Mouse (Mus musculus) midbrain, postnatal 0 days (tissue): Measurements from ENCODE around the gene Gsn. TPM values are rescaled to one million over a fixed set of nuclear protein-coding genes. Genes with fewer than 3 reads are reported as not detected.
A peak's percentile ranks its signal among the peaks of the same experiment; 100 is the strongest.

Source experiments
- ATAC-seq: fragments of 200-750 bp; cut with Nextera tagmentation; 2 replicates; pipeline ENCODE4 v1.8.0; 2017; ENCODE audit warnings: moderate number of reproducible peaks, mild to moderate bottlenecking, moderate TSS enrichment, moderate library complexity; ENCODE audit not compliant: low FRiP score
- DNase-seq: peaks from one replicate; pipeline ENCODE4 v3.0.0-alpha.2; 2015; ENCODE audit warnings: low spot score
- H3K27ac ChIP-seq: fragments of 300-500 bp; sonication (generic); 2 replicates; pipeline ENCODE4 v1.5.1; 2014; ENCODE audit warnings: low read depth, mild to moderate bottlenecking, low read length, mixed read lengths
- H3K27me3 ChIP-seq: fragments of 300-500 bp; sonication (generic); 2 replicates; pipeline ENCODE4 v1.6.1; 2014; ENCODE audit warnings: low read length, control low read depth, mixed read lengths; ENCODE audit not compliant: insufficient read depth
- H3K36me3 ChIP-seq: fragments of 300-500 bp; sonication (generic); 2 replicates; pipeline ENCODE4 v1.6.1; 2014; ENCODE audit warnings: low read length, control low read depth, mixed read lengths; ENCODE audit not compliant: insufficient read depth
- H3K4me1 ChIP-seq: fragments of 300-500 bp; sonication (generic); 2 replicates; pipeline ENCODE4 v1.6.1; 2014; ENCODE audit warnings: mild to moderate bottlenecking, control low read depth, antibody characterized with exemption, low read length, mixed read lengths; ENCODE audit not compliant: insufficient read depth
- H3K4me2 ChIP-seq: fragments of 300-500 bp; sonication (generic); 2 replicates; pipeline ENCODE4 v1.6.1; 2014; ENCODE audit warnings: low read depth, mild to moderate bottlenecking, low read length, mixed read lengths; ENCODE audit not compliant: poor library complexity, severe bottlenecking
- H3K4me3 ChIP-seq: fragments of 300-500 bp; sonication (generic); 2 replicates; pipeline ENCODE4 v1.5.1; 2014; ENCODE audit warnings: low read depth, mild to moderate bottlenecking, low read length, moderate library complexity
- H3K9ac ChIP-seq: fragments of 300-500 bp; sonication (generic); replicated peaks from 2 replicates; pipeline ENCODE4 v1.6.1; 2014; ENCODE audit warnings: mild to moderate bottlenecking, low read length, moderate library complexity, mixed read lengths; ENCODE audit not compliant: poor library complexity, severe bottlenecking
- H3K9me3 ChIP-seq: fragments of 300-500 bp; sonication (generic); 2 replicates; pipeline ENCODE4 v1.6.1; 2016; ENCODE audit warnings: low read length, control low read depth
- CTCF ChIP-seq: IDR thresholded peaks from 2 replicates; pipeline ENCODE4 v1.5.1; 2016; ENCODE audit warnings: antibody characterized with exemption, mild to moderate bottlenecking
- whole genome bisulfite sequencing: fragments of 180-500 bp; shearing (Covaris S2); extraction: QIAGEN DNeasy Blood & Tissue Kit; methylation state at CpG from one replicate; pipeline ENCODE4 v1.1.7; 2014; 5-methylcytosine and 5-hydroxymethylcytosine counted together
- polyA plus RNA-seq: library from polyadenylated mRNA; unstranded; fragments of >200 nt; fragmentation: Nextera tagmentation; extraction: Ambion mirVana; gene quantifications from 2 replicates; pipeline ENCODE4 v1.2.1, GENCODE M21; 2015
- total RNA-seq: library from RNA; depleted of rRNA; stranded (reverse); fragments of >200 nt; gene quantifications from 2 replicates; pipeline ENCODE4 v1.2.3, GENCODE M21; 2014

The Gsn gene
- total and polyA plus RNA-seq, 2 experiments from 2014 or later, result 26.2 to 39.1 TPM

DNA sequence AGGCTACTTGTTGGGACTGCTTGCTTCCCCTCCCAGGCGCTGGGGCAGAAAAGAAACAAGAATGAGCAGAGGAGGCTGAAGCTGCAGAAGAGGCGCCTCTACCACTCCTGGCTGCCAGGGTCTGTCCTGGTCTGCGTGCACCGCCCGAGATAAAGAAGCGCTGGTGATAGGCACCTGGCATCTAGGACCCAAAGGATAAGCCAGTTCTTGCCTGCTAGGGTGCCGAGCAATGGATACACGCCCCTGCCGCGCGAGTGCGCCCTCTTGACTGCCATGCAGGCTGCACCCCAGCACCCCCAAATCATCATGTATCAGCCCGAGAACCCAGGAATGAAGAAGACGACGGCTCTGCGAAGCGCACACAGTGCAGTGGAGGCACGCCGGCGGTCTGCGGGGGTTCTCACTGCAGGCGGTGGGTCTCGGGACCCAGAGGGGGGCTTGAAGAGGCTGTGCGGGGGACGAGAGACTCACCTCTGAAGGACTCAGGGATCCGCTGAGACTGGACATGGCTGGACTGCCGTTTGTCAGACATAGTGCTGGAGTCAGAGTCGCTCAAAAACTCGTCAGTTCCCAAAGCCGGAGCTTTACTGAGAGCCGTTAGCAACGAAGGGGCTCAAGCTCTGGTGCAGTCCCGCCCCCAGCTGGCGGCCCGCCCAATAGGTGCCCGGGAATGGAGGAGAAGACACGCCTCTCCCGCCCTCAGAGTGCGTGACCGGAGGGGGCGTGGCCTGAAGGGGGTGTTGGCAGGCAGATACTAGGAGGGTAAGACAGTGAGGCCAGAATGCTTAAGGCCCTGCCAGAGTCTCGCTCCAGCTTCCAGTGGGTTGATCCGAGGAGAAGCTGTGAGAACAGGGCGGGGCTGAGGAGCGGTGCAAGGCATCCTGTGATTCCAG, 80.5 kb downstream of the Gsn start, which contains the start of gene Stom:
TSS of gene Stom (minus strand) at position 589 of the 893 bp plus-strand sequence.
- Histone ChIP-seq H3K4me1 (no peaks in the 10 kb centered on the region), H3K9me3 (no peaks in the 10 kb centered on the region), H3K27me3 (no peaks in the 10 kb centered on the region), H3K4me2 (peak within 1 kb of the TSS; percentile 74), H3K27ac (peak within 1 kb of the TSS; percentile 57), H3K36me3 (no peaks in the 10 kb centered on the region), H3K4me3 (peak within 1 kb of the TSS; percentile 49), H3K9ac (peak within 1 kb of the TSS; percentile 71)
- peak; percentile 46 for TF ChIP-seq CTCF
- WGBS, result under 1% methylated on average over 45 of the region's 45 CpGs
- peak; percentile 98 for DNase-seq
- peak; percentile 97 for ATAC-seq

- no peak for TF ChIP-seq CTCF
- Histone ChIP-seq H3K4me2 (peak overlapping the region; percentile 74), H3K4me3 (peak overlapping the region; percentile 49; the same call in 1 of the 2 replicates), H3K9me3 (no peaks in the 10 kb centered on the region), H3K9ac (no peak overlapping the region), H3K36me3 (no peaks in the 10 kb centered on the region), H3K27me3 (no peaks in the 10 kb centered on the region), H3K27ac (peak overlapping the region; percentile 57), H3K4me1 (no peaks in the 10 kb centered on the region)
- 47% methylated on average over 10 of the region's 10 CpGs for WGBS
- ATAC-seq (no peak), DNase-seq (no peak)
Measured at GRCm38 (mm10) chr2:35337419-35337818, 81.2 kb downstream of the Gsn start.

- no peak for TF ChIP-seq CTCF
- H3K4me2 ChIP-seq, result no peak overlapping the region
- no peak overlapping the region for H3K27ac ChIP-seq
- H3K36me3 ChIP-seq, result no peaks in the 10 kb centered on the region
- no peak overlapping the region for H3K9ac ChIP-seq
- ATAC-seq (no peak), DNase-seq (no peak)
- H3K9me3 ChIP-seq, result no peaks in the 10 kb centered on the region
- H3K4me3 ChIP-seq, result no peak overlapping the region
- no peaks in the 10 kb centered on the region for H3K27me3 ChIP-seq
- H3K4me1 ChIP-seq, result no peaks in the 10 kb centered on the region
- WGBS, result 81% methylated on average over 1 of the region's 1 CpGs
Measured at GRCm38 (mm10) chr2:35338036-35338435, 81.9 kb downstream of the Gsn start.

DNA sequence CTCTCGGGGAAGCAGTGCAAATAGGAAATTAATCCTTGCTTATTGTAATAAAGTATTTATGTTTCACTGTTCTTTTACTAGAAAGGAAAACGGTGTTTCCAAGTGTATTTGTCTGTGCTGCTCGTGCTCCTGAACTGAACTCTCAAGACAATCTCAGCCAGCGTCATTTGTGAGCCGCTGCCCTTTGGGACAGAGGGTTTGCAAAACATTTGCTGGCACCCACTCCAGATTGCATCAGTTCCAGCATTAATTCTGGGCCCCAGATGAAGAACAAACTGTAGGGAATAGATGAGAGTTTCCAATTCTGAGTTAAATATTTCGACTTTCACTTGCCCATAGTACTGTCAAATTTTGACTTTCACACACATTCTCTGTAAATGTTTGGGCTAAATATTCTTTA, 82.5 kb downstream of the Gsn start:
- no peak for TF ChIP-seq CTCF
- WGBS, result 77% methylated on average over 6 of the region's 6 CpGs
- ATAC-seq, result no peak

DNA sequence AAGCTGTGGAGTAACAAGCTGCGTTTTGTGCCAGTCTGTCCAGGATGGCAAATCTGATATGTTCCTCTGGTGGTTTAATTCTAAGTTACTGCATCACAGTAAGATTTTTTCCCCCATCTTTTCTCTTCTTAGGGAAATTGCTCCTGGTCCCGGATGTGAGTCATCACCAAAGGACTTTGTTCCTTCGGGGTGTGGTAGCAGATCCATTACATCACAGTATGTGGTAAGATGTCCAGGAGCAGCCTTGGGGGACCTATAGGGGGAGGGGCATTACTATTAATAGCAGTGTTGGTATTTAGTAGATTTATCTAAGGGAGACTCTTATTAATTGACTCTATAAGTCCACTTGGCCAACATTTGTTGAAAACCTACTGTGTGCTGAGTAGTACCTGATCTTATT, 86.4 kb downstream of the Gsn start:
- WGBS, result 91% methylated on average over 3 of the region's 3 CpGs
- no peaks in the 10 kb centered on the region for H3K27me3 ChIP-seq

More for the DNA sequence above, 82.5 kb downstream of the Gsn start:
- no peak overlapping the region for H3K4me3 ChIP-seq
- no peaks in the 10 kb centered on the region for H3K9me3 ChIP-seq
- no peaks in the 10 kb centered on the region for H3K27me3 ChIP-seq
- H3K36me3 ChIP-seq, result no peaks in the 10 kb centered on the region
- no peak overlapping the region for H3K9ac ChIP-seq
- H3K4me2 ChIP-seq, result no peak overlapping the region
- H3K27ac ChIP-seq, result no peak overlapping the region
- no peaks in the 10 kb centered on the region for H3K4me1 ChIP-seq
- no peak for DNase-seq

DNA sequence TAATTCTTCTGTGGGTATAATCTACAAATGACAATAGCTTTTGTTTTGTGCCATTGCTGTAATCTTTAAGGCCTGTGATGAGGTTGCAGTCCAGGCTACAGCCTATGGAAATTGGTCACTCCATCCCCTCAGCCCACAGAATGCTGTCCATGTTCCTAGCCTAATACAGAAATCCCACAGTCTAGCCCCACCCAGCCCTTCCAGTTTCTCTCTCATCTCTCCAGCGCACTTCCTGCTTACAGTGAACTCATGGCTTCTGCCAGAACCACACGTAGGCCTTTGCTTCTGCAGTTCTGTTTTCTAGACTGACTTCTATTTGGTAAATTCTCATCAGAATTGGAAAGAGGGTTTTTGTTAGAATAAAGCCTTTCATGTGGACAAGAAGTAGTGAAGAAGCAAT, 89.8 kb downstream of the Gsn start:
- Histone ChIP-seq H3K9ac (no peak overlapping the region), H3K4me2 (no peak overlapping the region), H3K36me3 (no peaks in the 10 kb centered on the region), H3K4me1 (no peaks in the 10 kb centered on the region), H3K4me3 (no peak overlapping the region), H3K9me3 (no peaks in the 10 kb centered on the region), H3K27me3 (no peaks in the 10 kb centered on the region), H3K27ac (no peak overlapping the region)
- ATAC-seq, result no peak
- 80% methylated on average over 2 of the region's 2 CpGs for WGBS
- DNase-seq, result no peak
- no peak for TF ChIP-seq CTCF

More for the DNA sequence above, 86.4 kb downstream of the Gsn start:
- TF ChIP-seq CTCF, result no peak
- H3K4me3 ChIP-seq, result no peak overlapping the region
- H3K4me1 ChIP-seq, result no peaks in the 10 kb centered on the region
- no peak overlapping the region for H3K9ac ChIP-seq
- no peaks in the 10 kb centered on the region for H3K9me3 ChIP-seq
- no peak for ATAC-seq
- no peak for DNase-seq
- H3K27ac ChIP-seq, result no peak overlapping the region
- H3K36me3 ChIP-seq, result no peaks in the 10 kb centered on the region
- H3K4me2 ChIP-seq, result no peak overlapping the region
